Mouse (Mus musculus) C2C12 (cell line): ENCODE measurements around the gene Usp38. TPM values are rescaled to one million over a fixed set of nuclear protein-coding genes. Genes with fewer than 3 reads are reported as not detected.

ENCODE experiments used
- H3K27me3 ChIP-seq: one replicate; pipeline ENCODE4 v1.6.1; 2011; ENCODE audit not compliant: control insufficient read depth, insufficient read depth, insufficient read length
- H3K36me3 ChIP-seq: one replicate; pipeline ENCODE4 v1.6.1; 2011; ENCODE audit not compliant: control insufficient read depth, insufficient read depth
- H3K4me3 ChIP-seq: one replicate; pipeline ENCODE4 v1.5.1; 2011; ENCODE audit warnings: mild to moderate bottlenecking, control low read depth; ENCODE audit not compliant: poor library complexity, insufficient read depth, severe bottlenecking
- H3K79me2 ChIP-seq: one replicate; pipeline ENCODE4 v1.6.1; 2011; ENCODE audit not compliant: control insufficient read depth, insufficient read depth
- H3K79me3 ChIP-seq: one replicate; pipeline ENCODE4 v1.6.1; 2011; ENCODE audit warnings: low read depth, control low read depth
- H3ac ChIP-seq: one replicate; pipeline ENCODE3; 2011; ENCODE audit warnings: low read depth; ENCODE audit not compliant: control insufficient read depth, insufficient read length
- CEBPB ChIP-seq: IDR thresholded peaks from one replicate; pipeline ENCODE4 v1.6.1; 2011; ENCODE audit warnings: low read depth, mild to moderate bottlenecking, control low read depth, moderate library complexity
- CTCF ChIP-seq: IDR thresholded peaks from one replicate; pipeline ENCODE4 v1.5.1; 2011; ENCODE audit not compliant: control insufficient read depth, insufficient read depth, insufficient read length
- FOSL1 ChIP-seq: IDR thresholded peaks from one replicate; pipeline ENCODE4 v1.8.0; 2011; ENCODE audit warnings: mild to moderate bottlenecking, low read length; ENCODE audit not compliant: poor library complexity, insufficient read depth, severe bottlenecking
- MAX ChIP-seq: IDR thresholded peaks from one replicate; pipeline ENCODE4 v1.6.1; 2011; ENCODE audit warnings: mild to moderate bottlenecking, control low read depth
- MYOD1 ChIP-seq: IDR thresholded peaks from one replicate; pipeline ENCODE4 v1.6.1; 2011; ENCODE audit warnings: low read depth; ENCODE audit not compliant: control insufficient read depth, insufficient read length
- MYOG ChIP-seq: IDR thresholded peaks from one replicate; pipeline ENCODE4 v1.6.1; 2011; ENCODE audit not compliant: control insufficient read depth, insufficient read length; ENCODE audit errors: extremely low read depth
- USF1 ChIP-seq: IDR thresholded peaks from one replicate; pipeline ENCODE4 v1.6.1; 2011; ENCODE audit warnings: low read depth, mild to moderate bottlenecking, control low read depth, moderate library complexity
- polyA plus RNA-seq: library from polyadenylated mRNA; unstranded; fragments of >200 nt; fragmentation: generic; extraction: Trizol; gene quantifications from one replicate; pipeline ENCODE4 v1.2.1, GENCODE M21; 2012; ENCODE audit warnings: missing spikeins

Gene Usp38
- polyA plus RNA-seq, 1 experiment: 6.2 TPM

- H3ac ChIP-seq: no peak overlapping the region
- H3K79me3 ChIP-seq: no peaks in the 10 kb centered on the region
- no peak for TF ChIP-seq MAX
- no peak for TF ChIP-seq MYOG
- TF ChIP-seq CTCF: no peak
- no peak for TF ChIP-seq USF1
- no peak for TF ChIP-seq MYOD1
- TF ChIP-seq FOSL1: no peak
- no peak for TF ChIP-seq CEBPB
- H3K4me3 ChIP-seq: no peak overlapping the region
- H3K27me3 ChIP-seq: no peaks in the 10 kb centered on the region
- H3K79me2 ChIP-seq: no peaks in the 10 kb centered on the region
- H3K36me3 ChIP-seq: no peaks in the 10 kb centered on the region
Observed at GRCm38 (mm10) chr8:80948405-80949183, 66.1 kb downstream of the Usp38 start.

GRCm38 (mm10) chr8:80943742-80944141 is 71.0 kb downstream of the Usp38 start:
- no peak overlapping the region for H3ac ChIP-seq
- TF ChIP-seq USF1: no peak
- TF ChIP-seq CTCF: no peak
- no peak for TF ChIP-seq MAX
- TF ChIP-seq MYOG: no peak
- no peak for TF ChIP-seq CEBPB
- no peak for TF ChIP-seq MYOD1
- TF ChIP-seq FOSL1: no peak
- H3K4me3 ChIP-seq: no peak overlapping the region
- H3K79me2 ChIP-seq: no peaks in the 10 kb centered on the region
- H3K27me3 ChIP-seq: no peaks in the 10 kb centered on the region
- H3K79me3 ChIP-seq: no peaks in the 10 kb centered on the region
- no peaks in the 10 kb centered on the region for H3K36me3 ChIP-seq

- no peaks in the 10 kb centered on the region for H3K36me3 ChIP-seq
- H3K27me3 ChIP-seq: no peaks in the 10 kb centered on the region
- TF ChIP-seq MYOG: no peak
- no peak for TF ChIP-seq MYOD1
- no peak for TF ChIP-seq CTCF
- TF ChIP-seq USF1: no peak
- no peak for TF ChIP-seq CEBPB
- no peak for TF ChIP-seq FOSL1
- no peak for TF ChIP-seq MAX
- H3K4me3 ChIP-seq: no peak overlapping the region
- H3K79me2 ChIP-seq: no peaks in the 10 kb centered on the region
- H3ac ChIP-seq: no peak overlapping the region
- H3K79me3 ChIP-seq: no peaks in the 10 kb centered on the region
Observed at GRCm38 (mm10) chr8:80941621-80942020, 73.1 kb downstream of the Usp38 start.

GRCm38 (mm10) chr8:80937814-80938650 is 76.7 kb downstream of the Usp38 start:
- H3K4me3 ChIP-seq: no peak overlapping the region
- no peak overlapping the region for H3ac ChIP-seq
- no peaks in the 10 kb centered on the region for H3K79me2 ChIP-seq
- no peaks in the 10 kb centered on the region for H3K79me3 ChIP-seq
- no peaks in the 10 kb centered on the region for H3K36me3 ChIP-seq
- H3K27me3 ChIP-seq: no peaks in the 10 kb centered on the region
- TF ChIP-seq MAX: no peak
- no peak for TF ChIP-seq FOSL1
- no peak for TF ChIP-seq MYOG
- no peak for TF ChIP-seq USF1
- TF ChIP-seq CEBPB: no peak
- no peak for TF ChIP-seq MYOD1
- TF ChIP-seq CTCF: no peak

Other genes with a start within 250 kb of the Usp38 start
- gene Gab1, start 134.4 kb downstream of the Usp38 start, polyA plus RNA-seq: 2.0 TPM